Mouse (Mus musculus) cerebellum, postnatal 14 days (tissue): Measurements from ENCODE around the gene Tex22.

Source experiments
- DNase-seq, 2 experiments: peaks; one replicate each; pipeline ENCODE4 v3.0.0; 2021; ENCODE audit warnings: mixed read lengths in 2 of 2

The Tex22 gene

GRCm38 (mm10) chr12:113103846-113104451 lies 29.6 kb downstream of the Tex22 start:
- peak; percentile 40 to 68 for DNase-seq

GRCm38 (mm10) chr12:113106386-113106785 lies 32.1 kb downstream of the Tex22 start:
- DNase-seq, result no peak

- no peak for DNase-seq
Measured at GRCm38 (mm10) chr12:113107431-113108124, 33.3 kb downstream of the Tex22 start.

GRCm38 (mm10) chr12:113108528-113109283 lies 34.4 kb downstream of the Tex22 start:
- DNase-seq, result no peak

GRCm38 (mm10) chr12:113109801-113110200 lies 35.5 kb downstream of the Tex22 start:
- no peak for DNase-seq

GRCm38 (mm10) chr12:113114141-113114540 lies 39.8 kb downstream of the Tex22 start:
- DNase-seq, result no peak

GRCm38 (mm10) chr12:113114856-113115538 lies 40.7 kb downstream of the Tex22 start:
- no peak for DNase-seq

- peak; percentile 92 to 95 for DNase-seq
Measured at GRCm38 (mm10) chr12:113119516-113120410, 45.5 kb downstream of the Tex22 start.

- DNase-seq, result no peak
Measured at GRCm38 (mm10) chr12:113124726-113125125, 50.4 kb downstream of the Tex22 start.

GRCm38 (mm10) chr12:113130732-113131131 lies 56.4 kb downstream of the Tex22 start:
- no peak for DNase-seq

- no peak for DNase-seq
Measured at GRCm38 (mm10) chr12:113131601-113132000, 57.3 kb downstream of the Tex22 start.

- peak; percentile 36 to 51 for DNase-seq
Measured at GRCm38 (mm10) chr12:113132567-113132966, 58.3 kb downstream of the Tex22 start.

- DNase-seq, result no peak
Measured at GRCm38 (mm10) chr12:113133260-113133659, 59.0 kb downstream of the Tex22 start.

GRCm38 (mm10) chr12:113133861-113134403 lies 59.6 kb downstream of the Tex22 start:
- no peak for DNase-seq

GRCm38 (mm10) chr12:113134502-113134901 lies 60.2 kb downstream of the Tex22 start:
- DNase-seq, result no peak

- no peak for DNase-seq
Measured at GRCm38 (mm10) chr12:113135401-113135800, 61.1 kb downstream of the Tex22 start.

- no peak for DNase-seq
Measured at GRCm38 (mm10) chr12:113136492-113137020, 62.3 kb downstream of the Tex22 start.

GRCm38 (mm10) chr12:113137260-113138213 lies 63.2 kb downstream of the Tex22 start:
- DNase-seq, result no peak

- DNase-seq, result no peak
Measured at GRCm38 (mm10) chr12:113138291-113138690, 64.0 kb downstream of the Tex22 start.
